Mouse (Mus musculus) liver, embryonic 14.5 days (tissue): ENCODE measurements around the gene Rnf213. TPM values are rescaled to one million over a fixed set of nuclear protein-coding genes. Genes with fewer than 3 reads are reported as not detected.

Source experiments
- ATAC-seq: fragments of 200-750 bp; cut with Nextera tagmentation; 2 replicates; pipeline ENCODE4 v1.8.0; 2017; ENCODE audit warnings: moderate number of reproducible peaks, mild to moderate bottlenecking, moderate library complexity; ENCODE audit not compliant: insufficient read depth
- DNase-seq, 3 experiments: peaks; one replicate each; pipeline ENCODE4 v3.0.0-alpha.2; 2012 to 2013; ENCODE audit warnings: low read depth in 3 of 3, low spot score in 3 of 3
- H3K27ac ChIP-seq: fragments of 300-500 bp; sonication (generic); 2 replicates; pipeline ENCODE4 v1.5.1; 2014; ENCODE audit warnings: moderate library complexity, mild to moderate bottlenecking, control low read depth, inconsistent platforms
- H3K27me3 ChIP-seq: fragments of 300-500 bp; sonication (generic); 2 replicates; pipeline ENCODE4 v1.6.1; 2014; ENCODE audit warnings: mild to moderate bottlenecking, low read length, moderate library complexity; ENCODE audit not compliant: control insufficient read depth, insufficient read depth
- H3K36me3 ChIP-seq: fragments of 300-500 bp; sonication (generic); replicated peaks from 2 replicates; pipeline ENCODE4 v1.6.1; 2014; ENCODE audit warnings: low read depth; ENCODE audit not compliant: control insufficient read depth, insufficient read depth
- H3K4me1 ChIP-seq, 2 experiments: fragments of 200-500 bp in 1 of 2; fragments of 300-500 bp in 1 of 2; sonication (generic) in 1 of 2; replicated peaks; 2 replicates each; pipeline ENCODE4 v1.6.1; 2012 to 2014; ENCODE audit warnings: antibody characterized with exemption in 1 of 2, inconsistent platforms in 1 of 2, low read length in 1 of 2; ENCODE audit not compliant: control insufficient read depth in 2 of 2, insufficient read depth in 2 of 2
- H3K4me2 ChIP-seq: fragments of 300-500 bp; sonication (generic); 2 replicates; pipeline ENCODE4 v1.6.1; 2014; ENCODE audit warnings: low read depth, mild to moderate bottlenecking, control low read depth, moderate library complexity
- H3K4me3 ChIP-seq, 2 experiments: fragments of 200-500 bp in 1 of 2; fragments of 300-500 bp in 1 of 2; sonication (generic) in 1 of 2; 2 replicates each; pipeline ENCODE4 v1.5.1; 2012 to 2014; ENCODE audit warnings: low read depth in 2 of 2, low read length in 2 of 2, mild to moderate bottlenecking in 2 of 2, control low read depth in 1 of 2, inconsistent platforms in 1 of 2, moderate library complexity in 1 of 2; ENCODE audit not compliant: insufficient read depth in 1 of 2
- H3K9ac ChIP-seq: fragments of 300-500 bp; sonication (generic); replicated peaks from 2 replicates; pipeline ENCODE4 v1.6.1; 2014; ENCODE audit warnings: mild to moderate bottlenecking, control low read depth, moderate library complexity
- H3K9me3 ChIP-seq: fragments of 300-500 bp; sonication (generic); 2 replicates; pipeline ENCODE4 v1.6.1; 2016; ENCODE audit warnings: low read length, mixed read lengths; ENCODE audit not compliant: control insufficient read depth
- CTCF ChIP-seq: IDR thresholded peaks from 2 replicates; pipeline ENCODE4 v1.5.1; 2016; ENCODE audit warnings: antibody characterized with exemption, low read depth, control low read depth
- EP300 ChIP-seq: IDR thresholded peaks from 2 replicates; pipeline ENCODE4 v1.6.1; 2016; ENCODE audit warnings: antibody characterized with exemption, low read depth
- WGBS: fragments of 180-500 bp; shearing (Covaris S2); extraction: QIAGEN DNeasy Blood & Tissue Kit; methylation state at CpG from one replicate; pipeline ENCODE4 v1.1.7; 2014; ENCODE audit not compliant: insufficient replicate concordance; 5-methylcytosine and 5-hydroxymethylcytosine counted together
- polyA plus RNA-seq, 2 experiments: library from polyadenylated mRNA; depleted of rRNA in 1 of 2; stranded (reverse) in 1 of 2; unstranded in 1 of 2; fragments of >200 nt; fragmentation: Nextera tagmentation in 1 of 2; extraction: Ambion mirVana in 1 of 2; gene quantifications; 2 replicates each; pipeline versions ENCODE4 v1.2.1 to v1.2.3; 2012 to 2014

Rnf213 gene
- polyA plus RNA-seq, 2 experiments, result 4.9 to 6.5 TPM

GRCm38 (mm10) chr11:119492830-119493229 is 99.9 kb downstream of the Rnf213 start:
- WGBS, result 84% methylated on average over 6 of the region's 6 CpGs
- Histone ChIP-seq H3K9me3 (no peaks in the 10 kb centered on the region), H3K27me3 (no peaks in the 10 kb centered on the region), H3K27ac (no peak overlapping the region), H3K4me1 (peaks cover 4 to 7% of the 10 kb centered on the region in 2 experiments), H3K9ac (no peak overlapping the region), H3K4me3 (no peak overlapping the region), H3K4me2 (no peak overlapping the region), H3K36me3 (no peaks in the 10 kb centered on the region)
- DNase-seq (peak in 2 of 3 experiments; percentile 19 to 26), ATAC-seq (no peak)
- TF ChIP-seq EP300, result no peak
- no peak for TF ChIP-seq CTCF

DNA sequence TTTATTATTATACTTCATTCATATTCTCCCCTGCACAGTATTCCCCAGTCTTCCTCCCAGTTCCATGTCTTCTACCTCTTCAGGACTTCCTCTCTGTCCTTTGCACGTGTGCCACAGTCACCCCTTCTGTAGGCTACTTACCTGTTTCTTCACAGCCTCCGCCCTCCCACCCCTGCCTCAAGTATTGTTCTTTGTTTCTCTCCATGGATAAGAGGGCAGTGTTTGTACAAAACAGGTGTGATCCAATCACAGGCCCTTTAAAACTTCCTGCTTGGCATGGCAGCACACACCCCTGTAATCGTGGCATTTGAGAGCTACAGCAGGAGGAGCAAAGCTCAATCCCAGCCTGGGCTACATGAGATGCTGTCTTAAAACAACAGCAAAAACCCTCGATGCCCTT is 100.6 kb downstream of the Rnf213 start:
- Histone ChIP-seq H3K27ac (no peak overlapping the region), H3K36me3 (no peaks in the 10 kb centered on the region), H3K4me1 (peaks cover 4 to 7% of the 10 kb centered on the region in 2 experiments), H3K4me2 (no peak overlapping the region), H3K4me3 (no peak overlapping the region), H3K27me3 (no peaks in the 10 kb centered on the region), H3K9ac (no peak overlapping the region), H3K9me3 (no peaks in the 10 kb centered on the region)
- ATAC-seq (no peak), DNase-seq (no peak)
- TF ChIP-seq EP300 (no peak), CTCF (no peak)
- WGBS, result 64% methylated on average over 4 of the region's 4 CpGs

- H3K36me3 ChIP-seq, result no peaks in the 10 kb centered on the region
- no peak overlapping the region for H3K4me3 ChIP-seq
- no peak for DNase-seq
- peaks cover 4% of the 10 kb centered on the region in 2 experiments; a peak in 3 of 4 replicates for H3K4me1 ChIP-seq
- H3K9me3 ChIP-seq, result no peaks in the 10 kb centered on the region
- H3K9ac ChIP-seq, result no peak overlapping the region
- TF ChIP-seq EP300 (no peak), CTCF (no peak)
- H3K4me2 ChIP-seq, result no peak overlapping the region
- 75% methylated on average over 5 of the region's 5 CpGs for WGBS
- ATAC-seq, result no peak
- no peaks in the 10 kb centered on the region for H3K27me3 ChIP-seq
- no peak overlapping the region for H3K27ac ChIP-seq
Observed at GRCm38 (mm10) chr11:119496147-119496546, 103.2 kb downstream of the Rnf213 start.

DNA sequence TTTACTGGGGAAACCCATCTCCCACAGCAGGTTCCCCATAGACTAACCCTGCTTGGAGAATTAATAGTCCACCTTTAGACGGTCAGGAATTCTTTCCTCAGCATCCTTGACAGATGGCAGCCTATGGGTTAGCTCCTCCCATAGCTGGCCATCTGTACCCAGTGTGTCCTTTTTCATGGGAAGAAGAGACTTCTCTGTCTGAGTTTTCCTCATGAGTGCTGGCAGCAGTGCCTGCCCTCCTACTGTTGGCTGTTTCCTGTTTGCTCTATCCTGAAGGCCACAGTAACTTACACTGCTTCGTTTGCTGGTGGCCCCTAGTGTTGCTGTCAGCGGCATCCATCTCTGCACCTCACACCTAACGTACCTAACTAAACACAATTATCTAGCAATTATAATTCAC is 104.6 kb downstream of the Rnf213 start:
- ATAC-seq, result no peak
- Histone ChIP-seq H3K27me3 (no peaks in the 10 kb centered on the region), H3K4me3 (no peak overlapping the region), H3K27ac (no peak overlapping the region), H3K36me3 (no peaks in the 10 kb centered on the region), H3K4me2 (no peak overlapping the region), H3K9me3 (no peaks in the 10 kb centered on the region), H3K9ac (no peak overlapping the region), H3K4me1 (no peaks in the 10 kb centered on the region)
- no peak for DNase-seq
- TF ChIP-seq EP300 (no peak), CTCF (no peak)
- 60% methylated on average over 4 of the region's 4 CpGs for WGBS

GRCm38 (mm10) chr11:119499297-119499696 is 106.4 kb downstream of the Rnf213 start:
- Histone ChIP-seq H3K27ac (no peak overlapping the region), H3K4me2 (no peak overlapping the region), H3K4me1 (no peaks in the 10 kb centered on the region), H3K27me3 (no peaks in the 10 kb centered on the region), H3K4me3 (no peak overlapping the region), H3K9ac (no peak overlapping the region), H3K9me3 (no peaks in the 10 kb centered on the region), H3K36me3 (no peaks in the 10 kb centered on the region)
- ATAC-seq, result no peak
- no peak for DNase-seq
- 74% methylated on average over 4 of the region's 4 CpGs for WGBS
- no peak for TF ChIP-seq CTCF
- TF ChIP-seq EP300, result no peak

- ATAC-seq, result no peak
- H3K4me2 ChIP-seq, result no peak overlapping the region
- no peak for TF ChIP-seq EP300
- no peak for TF ChIP-seq CTCF
- H3K4me1 ChIP-seq, result no peaks in the 10 kb centered on the region
- H3K27me3 ChIP-seq, result no peaks in the 10 kb centered on the region
- H3K9me3 ChIP-seq, result no peaks in the 10 kb centered on the region
- H3K27ac ChIP-seq, result no peak overlapping the region
- 79% methylated on average over 2 of the region's 2 CpGs for WGBS
- no peak for DNase-seq
- no peak overlapping the region for H3K4me3 ChIP-seq
- H3K36me3 ChIP-seq, result no peaks in the 10 kb centered on the region
- no peak overlapping the region for H3K9ac ChIP-seq
Observed at GRCm38 (mm10) chr11:119500011-119500410, 107.1 kb downstream of the Rnf213 start.
